Mouse (Mus musculus): ENCODE measurements around the gene Ttc29. TPM values are rescaled to one million over a fixed set of nuclear protein-coding genes. Genes with fewer than 3 reads are reported as not detected.
A peak's percentile ranks its signal among the peaks of the same experiment; 100 is the strongest.

Ttc29 gene
- total and polyA plus RNA-seq, 2 experiments from 2014 or later = 1.0 to 5.3 TPM

DNA sequence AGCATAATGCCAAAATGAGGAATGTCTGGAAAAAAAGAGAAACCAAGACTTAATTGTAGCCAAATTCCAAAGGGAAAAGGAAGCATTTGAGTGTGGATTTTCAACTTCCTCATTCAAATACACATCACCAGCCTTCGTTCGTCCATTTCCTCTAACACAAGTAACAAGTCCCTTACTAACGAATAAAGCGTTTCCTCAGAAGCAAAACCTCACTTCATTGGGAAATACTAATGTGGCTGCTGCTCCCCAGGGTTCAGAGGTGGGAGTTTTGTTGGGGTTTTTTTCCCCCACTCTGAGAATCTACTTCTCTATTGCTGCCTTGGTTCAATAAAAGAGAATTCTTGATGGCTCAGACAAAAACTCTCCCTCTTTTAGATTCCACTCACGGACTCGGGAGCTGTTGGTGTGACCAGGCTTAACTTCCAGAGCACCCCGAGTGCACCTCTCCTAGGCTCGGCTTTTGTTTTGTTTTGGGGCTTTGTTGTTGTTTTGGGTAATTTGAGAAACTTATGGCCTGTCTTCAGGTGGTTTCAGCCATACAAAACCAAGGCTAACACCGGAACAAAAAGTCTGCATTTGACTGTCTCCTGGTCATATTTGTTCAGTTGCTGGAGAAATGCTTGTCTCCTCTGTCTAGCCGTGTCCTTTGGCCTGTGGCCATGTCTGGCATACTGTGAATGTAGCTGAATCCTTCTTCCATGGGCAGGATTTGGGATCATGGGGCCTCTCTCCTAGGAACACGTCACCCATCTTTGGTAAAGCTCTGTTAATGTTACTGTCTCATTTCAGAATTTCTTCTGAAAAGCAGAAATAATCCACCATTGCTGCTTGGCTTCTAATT, 127.8 kb downstream of the Ttc29 start:
- WGBS = 44% methylated on average over 11 of the region's 11 CpGs
- Histone ChIP-seq H3K4me3 (ENCODE audit: low read depth, low read length) (no peak overlapping the region), H3K4me1 (ENCODE audit: insufficient read depth, low read length) (no peaks in the 10 kb centered on the region), H3K36me3 (ENCODE audit: insufficient read depth, low read length) (no peaks in the 10 kb centered on the region), H3K27me3 (ENCODE audit: insufficient read depth, low read length) (no peaks in the 10 kb centered on the region), H3K9me3 (ENCODE audit: low read length) (no peaks in the 10 kb centered on the region), H3K9ac (replicated peaks; ENCODE audit: low read length, poor library complexity, severe bottlenecking) (no peak overlapping the region), H3K27ac (ENCODE audit: low read depth, low read length) (peak overlapping the region; percentile 51), H3K4me2 (ENCODE audit: low read depth, low read length, poor library complexity, severe bottlenecking) (no peak overlapping the region)
- DNase-seq (ENCODE audit: low spot score) (peak; percentile 83), ATAC-seq (ENCODE audit: low FRiP score) (peak; percentile 72)
- TF ChIP-seq CTCF (IDR thresholded peaks at IDR 0.05) = no peak

DNA sequence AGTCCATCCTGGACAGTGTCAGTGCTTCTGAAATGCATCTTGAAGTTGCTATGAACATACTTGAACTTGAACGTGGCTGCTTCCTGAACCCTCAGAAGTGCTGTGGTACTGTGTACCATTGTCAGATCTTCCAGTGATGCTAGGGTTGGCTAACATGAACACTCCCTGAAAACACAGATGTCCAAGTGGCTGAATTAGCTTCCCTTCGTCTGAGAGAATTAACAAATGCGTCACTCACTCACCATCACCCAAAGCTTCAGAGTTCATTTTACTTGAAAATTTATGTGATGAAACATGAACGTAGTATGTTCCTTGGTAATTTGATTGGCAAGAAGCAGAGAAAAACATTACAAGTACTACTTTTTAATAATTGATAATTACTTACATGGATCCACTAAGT, 129.1 kb downstream of the Ttc29 start:
- ATAC-seq (ENCODE audit: low FRiP score) (no peak), DNase-seq (ENCODE audit: low spot score) (no peak)
- Histone ChIP-seq H3K9ac (replicated peaks; ENCODE audit: low read length, poor library complexity, severe bottlenecking) (no peak overlapping the region), H3K36me3 (ENCODE audit: insufficient read depth, low read length) (no peaks in the 10 kb centered on the region), H3K4me3 (ENCODE audit: low read depth, low read length) (no peak overlapping the region), H3K4me2 (ENCODE audit: low read depth, low read length, poor library complexity, severe bottlenecking) (no peak overlapping the region), H3K27me3 (ENCODE audit: insufficient read depth, low read length) (no peaks in the 10 kb centered on the region), H3K4me1 (ENCODE audit: insufficient read depth, low read length) (no peaks in the 10 kb centered on the region), H3K27ac (ENCODE audit: low read depth, low read length) (no peak overlapping the region), H3K9me3 (ENCODE audit: low read length) (no peaks in the 10 kb centered on the region)
- TF ChIP-seq CTCF (IDR thresholded peaks at IDR 0.05) = no peak
- 67% methylated on average over 4 of the region's 4 CpGs for WGBS

- no peak overlapping the region for H3K9ac ChIP-seq (replicated peaks; ENCODE audit: low read length, poor library complexity, severe bottlenecking)
- H3K27me3 ChIP-seq (ENCODE audit: insufficient read depth, low read length) = no peaks in the 10 kb centered on the region
- H3K36me3 ChIP-seq (ENCODE audit: insufficient read depth, low read length) = no peaks in the 10 kb centered on the region
- 59% methylated on average over 2 of the region's 2 CpGs for WGBS
- H3K4me2 ChIP-seq (ENCODE audit: low read depth, low read length, poor library complexity, severe bottlenecking) = no peak overlapping the region
- H3K4me1 ChIP-seq (ENCODE audit: insufficient read depth, low read length) = no peaks in the 10 kb centered on the region
- TF ChIP-seq CTCF (IDR thresholded peaks at IDR 0.05) = no peak
- ATAC-seq (ENCODE audit: low FRiP score) = no peak
- H3K4me3 ChIP-seq (ENCODE audit: low read depth, low read length) = no peak overlapping the region
- H3K27ac ChIP-seq (ENCODE audit: low read depth, low read length) = no peak overlapping the region
- no peak for DNase-seq (ENCODE audit: low spot score)
- H3K9me3 ChIP-seq (ENCODE audit: low read length) = no peaks in the 10 kb centered on the region
These were observed 130.9 kb downstream of the Ttc29 start for GRCm38 (mm10) chr8:78344006-78344405.

DNA sequence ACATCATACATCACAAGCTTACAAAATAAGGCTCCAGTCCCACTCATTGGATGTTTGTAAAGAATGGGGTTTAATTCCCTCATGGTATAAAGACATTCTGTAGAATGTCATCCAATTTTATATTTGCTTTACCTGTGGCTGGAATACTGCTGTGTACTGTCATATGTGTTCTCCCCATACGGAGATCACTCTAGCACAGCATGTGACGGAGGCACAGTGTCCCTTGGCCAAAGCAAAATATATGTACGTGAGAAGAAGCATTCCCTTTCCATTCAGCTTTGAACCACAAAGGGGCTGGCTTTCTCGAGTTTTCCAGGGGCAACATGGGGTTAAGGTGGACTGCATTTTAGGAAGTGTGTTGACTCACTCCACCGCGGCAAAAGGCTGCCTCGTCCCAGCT, 132.6 kb downstream of the Ttc29 start:
- H3K9ac ChIP-seq (replicated peaks; ENCODE audit: low read length, poor library complexity, severe bottlenecking) = no peak overlapping the region
- H3K4me3 ChIP-seq (ENCODE audit: low read depth, low read length) = no peak overlapping the region
- no peaks in the 10 kb centered on the region for H3K4me1 ChIP-seq (ENCODE audit: insufficient read depth, low read length)
- 0 out of 2 replicates have a peak, but pooled peaks have one; percentile 19 for ATAC-seq (ENCODE audit: low FRiP score)
- H3K27me3 ChIP-seq (ENCODE audit: insufficient read depth, low read length) = no peaks in the 10 kb centered on the region
- no peaks in the 10 kb centered on the region for H3K36me3 ChIP-seq (ENCODE audit: insufficient read depth, low read length)
- TF ChIP-seq CTCF (IDR thresholded peaks at IDR 0.05) = no peak
- no peak for DNase-seq (ENCODE audit: low spot score)
- no peaks in the 10 kb centered on the region for H3K9me3 ChIP-seq (ENCODE audit: low read length)
- WGBS = 38% methylated on average over 7 of the region's 7 CpGs
- no peak overlapping the region for H3K27ac ChIP-seq (ENCODE audit: low read depth, low read length)
- H3K4me2 ChIP-seq (ENCODE audit: low read depth, low read length, poor library complexity, severe bottlenecking) = peak overlapping the region; percentile 20; the same call in 1 of the 2 replicates

GRCm38 (mm10) chr8:78346131-78346621, 133.1 kb downstream of the Ttc29 start:
- H3K9ac ChIP-seq (replicated peaks; ENCODE audit: low read length, poor library complexity, severe bottlenecking) = no peak overlapping the region
- H3K4me2 ChIP-seq (ENCODE audit: low read depth, low read length, poor library complexity, severe bottlenecking) = peak overlapping the region; percentile 20; the same call in 1 of the 2 replicates
- 14% methylated on average over 11 of the region's 11 CpGs for WGBS
- 0 out of 2 replicates have a peak, but pooled peaks have one; percentile 2 for TF ChIP-seq CTCF (IDR thresholded peaks at IDR 0.05)
- H3K4me1 ChIP-seq (ENCODE audit: insufficient read depth, low read length) = no peaks in the 10 kb centered on the region
- H3K9me3 ChIP-seq (ENCODE audit: low read length) = no peaks in the 10 kb centered on the region
- H3K27ac ChIP-seq (ENCODE audit: low read depth, low read length) = no peak overlapping the region
- ATAC-seq (ENCODE audit: low FRiP score) = peak; percentile 47
- DNase-seq (ENCODE audit: low spot score) = peak; percentile 60
- H3K27me3 ChIP-seq (ENCODE audit: insufficient read depth, low read length) = no peaks in the 10 kb centered on the region
- H3K4me3 ChIP-seq (ENCODE audit: low read depth, low read length) = no peak overlapping the region
- no peaks in the 10 kb centered on the region for H3K36me3 ChIP-seq (ENCODE audit: insufficient read depth, low read length)

- H3K36me3 ChIP-seq (ENCODE audit: insufficient read depth, low read length) = no peaks in the 10 kb centered on the region
- H3K4me3 ChIP-seq (ENCODE audit: low read depth, low read length) = no peak overlapping the region
- ATAC-seq (ENCODE audit: low FRiP score) (no peak), DNase-seq (ENCODE audit: low spot score) (peak; percentile 76)
- H3K9me3 ChIP-seq (ENCODE audit: low read length) = no peaks in the 10 kb centered on the region
- no peak overlapping the region for H3K4me2 ChIP-seq (ENCODE audit: low read depth, low read length, poor library complexity, severe bottlenecking)
- WGBS = 56% methylated on average over 5 of the region's 5 CpGs
- no peaks in the 10 kb centered on the region for H3K4me1 ChIP-seq (ENCODE audit: insufficient read depth, low read length)
- H3K9ac ChIP-seq (replicated peaks; ENCODE audit: low read length, poor library complexity, severe bottlenecking) = no peak overlapping the region
- H3K27me3 ChIP-seq (ENCODE audit: insufficient read depth, low read length) = no peaks in the 10 kb centered on the region
- TF ChIP-seq CTCF (IDR thresholded peaks at IDR 0.05) = no peak
- H3K27ac ChIP-seq (ENCODE audit: low read depth, low read length) = no peak overlapping the region
These were observed 140.8 kb downstream of the Ttc29 start for GRCm38 (mm10) chr8:78353902-78354301.

Data from midbrain, postnatal 0 days (tissue).